Mouse (Mus musculus) heart, postnatal 25 days (tissue): ENCODE results near the gene Gipc1. TPM values are rescaled to one million over a fixed set of nuclear protein-coding genes. Genes with fewer than 3 reads are reported as not detected.

Source experiments
- DNase-seq: peaks from one replicate; pipeline ENCODE4 v3.0.0; 2022; ENCODE audit warnings: low spot score
- intact Hi-C: fragments of 180-260 bp; cut with DNase I; formaldehyde crosslinking; loops from one replicate; pipeline ENCODE4 v1.15.1; 2025
- total RNA-seq, 2 experiments: library from RNA; stranded (reverse); gene quantifications; 2 replicates each; pipeline ENCODE4 v1.2.3; 2021

Gipc1 gene
- total RNA-seq, 2 experiments from 2014 or later = 27.3 to 29.9 TPM

GRCm38 (mm10) chr8:83703426-83703825 lies 50.9 kb downstream of the Gipc1 start:
- intact Hi-C loops = no loop called here
- DNase-seq = no peak

GRCm38 (mm10) chr8:83706411-83706810 lies 53.9 kb downstream of the Gipc1 start:
- intact Hi-C loops = no loop called here

GRCm38 (mm10) chr8:83707554-83707953 lies 55.1 kb downstream of the Gipc1 start:
- intact Hi-C loops = no loop called here
- DNase-seq = no peak

More at GRCm38 (mm10) chr8:83706411-83706810, 53.9 kb downstream of the Gipc1 start:
- no peak for DNase-seq

Other genes with a start within 250 kb of the Gipc1 start
- 10 to 100 TPM; 45.3 to 48.1 TPM for gene Scoc, start 194.3 kb upstream of the Gipc1 start, total RNA-seq
- not detected for gene Olfr370, start 116.9 kb upstream of the Gipc1 start, total RNA-seq
- gene Ndufb7, start 86.0 kb upstream of the Gipc1 start, total RNA-seq = 100 to 1,000 TPM; 752 to 766 TPM
- 100 to 1,000 TPM; 381 to 389 TPM for gene Tecr, start 44.7 kb upstream of the Gipc1 start, total RNA-seq
- 10 to 100 TPM; 10.4 to 17.6 TPM for gene Dnajb1, start 44.5 kb upstream of the Gipc1 start, total RNA-seq
- gene Ptger1, start 14.0 kb downstream of the Gipc1 start, total RNA-seq = under 1 TPM; 0.25 to 0.34 TPM
- 10 to 100 TPM; 58.6 to 58.8 TPM for gene Pkn1, start 46.5 kb downstream of the Gipc1 start, total RNA-seq
- 10 to 100 TPM; 20.0 to 21.6 TPM for gene Ddx39, start 62.5 kb downstream of the Gipc1 start, total RNA-seq
- gene Adgre5, start 88.6 kb downstream of the Gipc1 start, total RNA-seq = 10 to 100 TPM; 39.4 to 56.9 TPM
- gene Adgrl1, start 247.4 kb downstream of the Gipc1 start, total RNA-seq = 10 to 100 TPM; 12.7 to 17.8 TPM